Mouse (Mus musculus) lung, postnatal 14 days (tissue): ENCODE measurements around the gene Nln.

Experiments used
- DNase-seq: peaks from one replicate; pipeline ENCODE4 v3.0.0; 2021

Gene Nln

GRCm38 (mm10) chr13:104109288-104109815 lies at the start of gene Nln, which contains the start of gene Sgtb:
Gene Nln (minus strand): TSS chr13:104109614.
Gene Sgtb (plus strand): TSS chr13:104109741.
- peak; percentile 85 for DNase-seq

GRCm38 (mm10) chr13:104155686-104156085 lies 46.3 kb upstream of the Nln start:
- no peak for DNase-seq

GRCm38 (mm10) chr13:104155106-104155505 lies 45.7 kb upstream of the Nln start:
- no peak for DNase-seq

- DNase-seq: no peak
These were observed 44.8 kb upstream of the Nln start for GRCm38 (mm10) chr13:104154180-104154579.

- DNase-seq: no peak
These were observed 36.2 kb upstream of the Nln start for GRCm38 (mm10) chr13:104145646-104146045.

GRCm38 (mm10) chr13:104144871-104145270 lies 35.5 kb upstream of the Nln start:
- DNase-seq: no peak

- peak; percentile 83 for DNase-seq
These were observed 30.2 kb upstream of the Nln start for GRCm38 (mm10) chr13:104139369-104140209.

- DNase-seq: no peak
These were observed 25.2 kb upstream of the Nln start for GRCm38 (mm10) chr13:104134510-104135085.

GRCm38 (mm10) chr13:104132561-104132960 lies 23.1 kb upstream of the Nln start:
- no peak for DNase-seq

- no peak for DNase-seq
These were observed 14.4 kb upstream of the Nln start for GRCm38 (mm10) chr13:104123662-104124381.

- no peak for DNase-seq
These were observed 12.8 kb upstream of the Nln start for GRCm38 (mm10) chr13:104122078-104122840.

GRCm38 (mm10) chr13:104114827-104115226 lies 5.4 kb upstream of the Nln start:
- DNase-seq: no peak

- no peak for DNase-seq
These were observed 4.4 kb upstream of the Nln start for GRCm38 (mm10) chr13:104113782-104114181.

- no peak for DNase-seq
These were observed 3.0 kb upstream of the Nln start for GRCm38 (mm10) chr13:104112266-104112900.

GRCm38 (mm10) chr13:104110526-104110925 lies 1.1 kb upstream of the Nln start:
- DNase-seq: no peak

- peak; percentile 42 for DNase-seq
These were observed 555 bp upstream of the Nln start for GRCm38 (mm10) chr13:104109816-104110521.

GRCm38 (mm10) chr13:104108651-104109287 lies 645 bp downstream of the Nln start:
- no peak for DNase-seq

- DNase-seq: no peak
These were observed 7.7 kb downstream of the Nln start for GRCm38 (mm10) chr13:104101606-104102235.

GRCm38 (mm10) chr13:104100416-104100815 lies 9.0 kb downstream of the Nln start:
- DNase-seq: no peak

- DNase-seq: peak; percentile 24
These were observed 12.2 kb downstream of the Nln start for GRCm38 (mm10) chr13:104097190-104097589.
